Mouse (Mus musculus): ENCODE measurements around the gene Fbxl16. TPM values are rescaled to one million over a fixed set of nuclear protein-coding genes. Genes with fewer than 3 reads are reported as not detected.

Fbxl16 gene
- polyA plus RNA-seq, 1 experiment, result 4.7 TPM

DNA sequence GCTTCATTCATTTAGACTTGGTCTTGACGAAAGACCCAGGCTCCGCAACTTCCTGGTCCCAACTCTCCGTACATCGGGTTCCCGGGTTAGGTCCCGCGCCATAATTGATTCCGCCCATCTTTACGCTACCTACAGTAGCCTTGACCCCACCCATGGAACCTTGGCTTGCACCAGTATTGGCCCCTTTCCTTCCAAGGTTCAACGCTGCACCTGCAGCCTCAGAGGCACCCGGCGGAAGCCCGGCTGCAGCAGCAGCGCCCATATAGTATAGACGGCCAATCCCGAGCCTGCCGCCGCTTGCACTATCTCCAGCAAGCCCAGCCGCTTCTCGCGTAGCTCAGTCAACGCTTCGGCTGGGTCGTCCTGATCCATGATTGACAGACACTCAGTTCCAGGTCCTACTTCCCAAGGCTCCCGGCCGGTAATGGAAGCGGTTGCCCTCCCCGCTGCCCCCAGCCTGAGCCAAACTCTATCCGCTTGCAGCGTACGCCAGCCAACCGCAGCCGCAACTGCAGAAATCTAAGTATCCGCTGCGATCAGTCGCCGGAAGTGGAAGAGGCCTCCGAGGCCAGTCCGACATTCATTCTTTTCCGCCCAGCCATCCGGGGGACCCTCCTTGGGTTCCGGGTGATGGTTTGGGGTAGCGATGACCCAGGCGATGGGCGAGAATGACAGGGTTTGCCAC lies 16.9 kb upstream of the Fbxl16 start:
- H3K9me3 ChIP-seq (replicated peaks; ENCODE audit: control insufficient read depth, insufficient read depth, low read length, poor library complexity, severe bottlenecking), result no peaks in the 10 kb centered on the region
- peak overlapping the region; percentile 8; the same call in 1 of the 2 replicates for H3K27ac ChIP-seq (ENCODE audit: insufficient read depth, low read length)
- H3K9ac ChIP-seq (ENCODE audit: low read depth, poor library complexity, severe bottlenecking), result peak overlapping the region; percentile 57
- H3K4me3 ChIP-seq (ENCODE audit: low read depth, low read length), result peak overlapping the region; percentile 93
- TF ChIP-seq EP300 (IDR thresholded peaks at IDR 0.05; ENCODE audit: insufficient read depth, low read depth, low read length) (no peak), CTCF (IDR thresholded peaks at IDR 0.05; ENCODE audit: low read depth, low read length) (no peak), POLR2A (IDR thresholded peaks at IDR 0.05; ENCODE audit: insufficient read depth, low read length) (no peak)
- no peaks in the 10 kb centered on the region for H3K27me3 ChIP-seq (ENCODE audit: control insufficient read depth, insufficient read depth, low read length, poor library complexity, severe bottlenecking)
- no peaks in the 10 kb centered on the region for H3K36me3 ChIP-seq (ENCODE audit: control insufficient read depth, insufficient read depth, low read length, poor library complexity, severe bottlenecking)
- peaks cover 4% of the 10 kb centered on the region for H3K4me1 ChIP-seq (ENCODE audit: control insufficient read depth, insufficient read depth, low read length)

DNA sequence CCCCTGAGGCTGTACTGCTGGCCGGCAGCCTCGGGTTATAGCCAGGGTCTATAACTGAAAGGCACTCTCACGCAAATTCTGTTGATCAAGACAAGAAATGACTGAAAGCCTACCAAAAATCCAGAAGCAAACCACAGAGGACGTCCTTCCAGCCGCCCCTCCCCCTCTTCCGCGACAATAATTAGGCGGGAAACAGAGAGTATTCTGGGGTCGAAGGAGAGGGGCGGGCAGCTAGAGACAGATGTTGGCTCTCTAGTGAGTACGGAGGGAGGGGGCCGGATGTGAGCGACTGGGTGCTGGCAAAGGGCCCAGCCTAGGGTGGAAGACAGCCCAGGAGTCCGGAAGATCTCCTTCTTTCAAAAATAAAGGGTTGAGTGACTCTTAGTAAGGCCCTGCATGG lies 16.3 kb upstream of the Fbxl16 start, which contains the start of gene Fam173a:
Gene Fam173a (minus strand): TSS at position 287 of the 400 bp plus-strand sequence.
- Histone ChIP-seq H3K27me3 (ENCODE audit: control insufficient read depth, insufficient read depth, low read length, poor library complexity, severe bottlenecking) (no peaks in the 10 kb centered on the region), H3K27ac (ENCODE audit: insufficient read depth, low read length) (peak within 1 kb of the TSS; percentile 8; the same call in 1 of the 2 replicates), H3K9me3 (replicated peaks; ENCODE audit: control insufficient read depth, insufficient read depth, low read length, poor library complexity, severe bottlenecking) (no peaks in the 10 kb centered on the region), H3K36me3 (ENCODE audit: control insufficient read depth, insufficient read depth, low read length, poor library complexity, severe bottlenecking) (no peaks in the 10 kb centered on the region), H3K4me1 (ENCODE audit: control insufficient read depth, insufficient read depth, low read length) (peaks cover 4% of the 10 kb centered on the region), H3K4me3 (ENCODE audit: low read depth, low read length) (peak within 1 kb of the TSS; percentile 93), H3K9ac (ENCODE audit: low read depth, poor library complexity, severe bottlenecking) (peak within 1 kb of the TSS; percentile 57)
- TF ChIP-seq EP300 (IDR thresholded peaks at IDR 0.05; ENCODE audit: insufficient read depth, low read depth, low read length) (no peak), CTCF (IDR thresholded peaks at IDR 0.05; ENCODE audit: low read depth, low read length) (no peak), POLR2A (IDR thresholded peaks at IDR 0.05; ENCODE audit: insufficient read depth, low read length) (no peak)

DNA sequence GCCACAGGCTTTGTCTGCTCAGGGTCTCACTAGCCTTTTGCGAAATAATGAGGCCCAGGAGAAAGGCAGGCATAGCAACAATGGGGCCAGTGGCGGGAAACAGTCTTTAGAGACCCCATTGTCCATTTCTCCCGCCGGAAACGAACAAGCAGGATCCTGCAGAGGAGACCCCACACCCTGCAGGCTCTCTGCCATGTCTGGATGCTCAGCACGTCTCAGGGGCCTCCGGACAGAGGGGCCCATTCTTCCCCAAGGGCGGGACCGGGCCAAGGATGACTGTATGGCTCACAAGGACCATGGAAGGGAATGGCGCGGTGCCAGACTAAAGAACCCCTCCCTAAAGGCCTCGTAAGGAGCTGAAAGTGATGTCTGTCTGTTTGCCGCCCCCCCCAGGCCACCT lies 14.7 kb upstream of the Fbxl16 start:
- TF ChIP-seq CTCF (IDR thresholded peaks at IDR 0.05; ENCODE audit: low read depth, low read length) (no peak), EP300 (IDR thresholded peaks at IDR 0.05; ENCODE audit: insufficient read depth, low read depth, low read length) (no peak), POLR2A (IDR thresholded peaks at IDR 0.05; ENCODE audit: insufficient read depth, low read length) (no peak)
- no peaks in the 10 kb centered on the region for H3K27me3 ChIP-seq (ENCODE audit: control insufficient read depth, insufficient read depth, low read length, poor library complexity, severe bottlenecking)
- no peak overlapping the region for H3K27ac ChIP-seq (ENCODE audit: insufficient read depth, low read length)
- peaks cover 4% of the 10 kb centered on the region for H3K4me1 ChIP-seq (ENCODE audit: control insufficient read depth, insufficient read depth, low read length)
- H3K9ac ChIP-seq (ENCODE audit: low read depth, poor library complexity, severe bottlenecking), result no peak overlapping the region
- no peaks in the 10 kb centered on the region for H3K9me3 ChIP-seq (replicated peaks; ENCODE audit: control insufficient read depth, insufficient read depth, low read length, poor library complexity, severe bottlenecking)
- no peaks in the 10 kb centered on the region for H3K36me3 ChIP-seq (ENCODE audit: control insufficient read depth, insufficient read depth, low read length, poor library complexity, severe bottlenecking)
- H3K4me3 ChIP-seq (ENCODE audit: low read depth, low read length), result no peak overlapping the region

DNA sequence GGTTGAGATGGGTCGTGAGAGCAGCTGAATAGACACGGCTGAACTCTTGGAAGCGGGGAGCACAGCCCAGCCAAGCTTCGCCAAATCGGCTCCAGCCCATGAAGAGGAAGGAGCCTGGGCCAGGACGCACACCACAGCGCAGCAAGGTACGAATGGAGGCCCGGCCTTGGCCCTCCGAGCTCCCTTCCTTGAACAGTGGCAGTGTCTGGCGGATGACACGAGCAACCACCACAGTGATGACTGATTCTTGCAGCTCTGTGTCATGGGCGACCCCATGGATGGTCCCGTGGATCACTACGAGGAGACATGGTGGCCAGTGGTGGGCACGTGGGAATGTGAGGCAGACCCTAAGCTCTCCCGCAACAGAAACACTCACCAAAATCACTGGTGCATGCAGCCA lies 13.9 kb upstream of the Fbxl16 start:
- no peak overlapping the region for H3K9ac ChIP-seq (ENCODE audit: low read depth, poor library complexity, severe bottlenecking)
- no peak overlapping the region for H3K27ac ChIP-seq (ENCODE audit: insufficient read depth, low read length)
- peaks cover 4% of the 10 kb centered on the region for H3K4me1 ChIP-seq (ENCODE audit: control insufficient read depth, insufficient read depth, low read length)
- no peaks in the 10 kb centered on the region for H3K36me3 ChIP-seq (ENCODE audit: control insufficient read depth, insufficient read depth, low read length, poor library complexity, severe bottlenecking)
- H3K4me3 ChIP-seq (ENCODE audit: low read depth, low read length), result no peak overlapping the region
- no peaks in the 10 kb centered on the region for H3K27me3 ChIP-seq (ENCODE audit: control insufficient read depth, insufficient read depth, low read length, poor library complexity, severe bottlenecking)
- no peak for TF ChIP-seq CTCF (IDR thresholded peaks at IDR 0.05; ENCODE audit: low read depth, low read length)
- TF ChIP-seq POLR2A (IDR thresholded peaks at IDR 0.05; ENCODE audit: insufficient read depth, low read length), result no peak
- TF ChIP-seq EP300 (IDR thresholded peaks at IDR 0.05; ENCODE audit: insufficient read depth, low read depth, low read length), result no peak
- no peaks in the 10 kb centered on the region for H3K9me3 ChIP-seq (replicated peaks; ENCODE audit: control insufficient read depth, insufficient read depth, low read length, poor library complexity, severe bottlenecking)

DNA sequence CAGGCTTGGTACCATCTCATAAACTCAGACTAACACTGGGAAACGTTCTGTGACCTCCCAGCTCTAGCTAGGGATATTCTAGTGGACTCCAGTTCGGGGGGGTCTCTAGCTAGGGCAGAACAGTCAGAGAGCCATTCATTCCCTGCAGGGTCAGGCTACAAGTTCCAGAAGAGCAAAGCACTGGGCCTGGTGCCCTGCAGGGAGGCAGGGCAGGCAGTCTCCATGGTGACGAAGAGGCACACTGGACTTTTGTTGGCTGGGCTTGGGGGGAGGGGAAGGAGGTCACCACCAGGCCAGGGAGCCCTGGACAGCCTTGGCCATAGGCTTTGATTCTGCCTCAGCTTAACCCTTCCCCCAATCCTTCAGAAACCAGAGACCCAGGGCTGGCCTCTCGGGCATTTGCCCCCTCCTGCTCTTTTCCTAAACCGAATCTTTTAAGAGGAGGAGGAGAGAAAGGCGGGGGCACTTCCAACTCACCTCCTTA lies 13.2 kb upstream of the Fbxl16 start, which contains the start of gene AC134908.4:
Gene AC134908.4 (minus strand): TSS at position 51 of the 484 bp plus-strand sequence.
- Histone ChIP-seq H3K9me3 (replicated peaks; ENCODE audit: control insufficient read depth, insufficient read depth, low read length, poor library complexity, severe bottlenecking) (no peaks in the 10 kb centered on the region), H3K4me3 (ENCODE audit: low read depth, low read length) (peak within 1 kb of the TSS; percentile 76), H3K27me3 (ENCODE audit: control insufficient read depth, insufficient read depth, low read length, poor library complexity, severe bottlenecking) (no peaks in the 10 kb centered on the region), H3K9ac (ENCODE audit: low read depth, poor library complexity, severe bottlenecking) (peak within 1 kb of the TSS; percentile 81), H3K27ac (ENCODE audit: insufficient read depth, low read length) (no peak within 1 kb of the TSS), H3K36me3 (ENCODE audit: control insufficient read depth, insufficient read depth, low read length, poor library complexity, severe bottlenecking) (no peaks in the 10 kb centered on the region), H3K4me1 (ENCODE audit: control insufficient read depth, insufficient read depth, low read length) (peaks cover 4% of the 10 kb centered on the region)
- TF ChIP-seq POLR2A (IDR thresholded peaks at IDR 0.05; ENCODE audit: insufficient read depth, low read length) (no peak), EP300 (IDR thresholded peaks at IDR 0.05; ENCODE audit: insufficient read depth, low read depth, low read length) (no peak), CTCF (IDR thresholded peaks at IDR 0.05; ENCODE audit: low read depth, low read length) (no peak)

DNA sequence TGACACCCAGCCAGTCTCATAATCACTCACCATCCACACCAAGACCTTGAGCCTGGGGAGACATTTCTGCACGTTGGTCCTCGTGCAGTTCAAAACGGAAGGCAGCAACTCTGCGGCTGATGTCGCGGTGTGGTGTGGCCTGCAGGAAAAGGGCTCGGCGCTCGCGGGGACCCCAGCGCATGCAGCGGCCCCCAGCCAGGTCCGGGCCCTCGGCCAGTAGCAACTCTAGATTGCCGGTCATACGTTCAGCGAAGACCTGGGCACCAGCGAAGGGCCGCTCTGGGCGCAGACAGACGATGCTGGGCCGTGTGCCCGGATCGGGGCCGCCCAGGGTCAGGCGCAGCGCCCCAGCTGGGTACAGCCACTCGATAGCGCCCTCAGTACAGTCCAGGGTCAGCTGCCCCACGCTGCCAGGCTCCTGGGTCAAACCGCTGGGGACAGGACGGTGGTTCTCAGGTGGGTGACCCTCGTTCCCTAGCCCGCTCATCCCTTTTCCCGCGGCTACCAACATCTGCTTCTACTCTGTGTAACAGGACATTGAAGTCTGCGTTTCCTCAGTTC lies 12.6 kb upstream of the Fbxl16 start:
- no peak for TF ChIP-seq CTCF (IDR thresholded peaks at IDR 0.05; ENCODE audit: low read depth, low read length)
- TF ChIP-seq EP300 (IDR thresholded peaks at IDR 0.05; ENCODE audit: insufficient read depth, low read depth, low read length), result no peak
- no peak for TF ChIP-seq POLR2A (IDR thresholded peaks at IDR 0.05; ENCODE audit: insufficient read depth, low read length)
- no peaks in the 10 kb centered on the region for H3K36me3 ChIP-seq (ENCODE audit: control insufficient read depth, insufficient read depth, low read length, poor library complexity, severe bottlenecking)

More for the DNA sequence above, 12.6 kb upstream of the Fbxl16 start:
- H3K27ac ChIP-seq (ENCODE audit: insufficient read depth, low read length), result no peak overlapping the region
- peak overlapping the region; percentile 76 for H3K4me3 ChIP-seq (ENCODE audit: low read depth, low read length)
- no peaks in the 10 kb centered on the region for H3K9me3 ChIP-seq (replicated peaks; ENCODE audit: control insufficient read depth, insufficient read depth, low read length, poor library complexity, severe bottlenecking)
- no peaks in the 10 kb centered on the region for H3K27me3 ChIP-seq (ENCODE audit: control insufficient read depth, insufficient read depth, low read length, poor library complexity, severe bottlenecking)
- H3K4me1 ChIP-seq (ENCODE audit: control insufficient read depth, insufficient read depth, low read length), result peaks cover 4% of the 10 kb centered on the region
- peak overlapping the region; percentile 81 for H3K9ac ChIP-seq (ENCODE audit: low read depth, poor library complexity, severe bottlenecking)
